10 mouse cellular contexts compared by ENCODE assay signal in the genomic region with DNA sequence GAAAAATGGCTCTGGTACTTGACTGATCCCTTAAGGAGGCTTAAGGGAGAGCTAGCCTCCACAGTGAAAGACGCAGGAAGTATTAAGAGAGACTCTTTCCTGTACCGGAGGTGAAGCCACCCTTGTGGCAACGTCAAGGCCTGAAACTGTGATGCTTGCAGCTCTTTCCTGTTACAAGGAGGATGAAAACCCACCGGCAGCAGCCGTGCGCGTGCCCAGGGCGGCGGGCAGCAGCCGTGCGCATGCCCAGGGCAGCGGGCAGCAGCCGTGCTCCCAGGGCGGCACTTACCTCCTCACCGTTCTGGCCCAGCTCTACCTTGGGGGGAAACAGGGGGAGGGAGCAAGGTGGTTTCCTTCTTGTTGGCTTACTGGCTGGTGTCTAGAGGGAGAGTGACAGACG. TPM values are rescaled to one million over a fixed set of nuclear protein-coding genes. Genes with fewer than 3 reads are reported as not detected.
DNase-seq lines count a peak whose midpoint lies in the region; ATAC-seq and TF ChIP-seq lines count a peak whose summit lies in the region.
"Had no signal": no experiment of that assay in that cellular context is flagged by ENCODE, and none has a peak within 500 bp of the region (broad histone marks: within the 10 kb centered on the region; RNA-seq: fewer than 3 reads in every experiment).

No protein-coding gene starts in this region.

- no peaks in the 10 kb centered on the region for H3K27me3 ChIP-seq in forebrain, embryonic 11.5 days (ENCODE audit: control insufficient read depth, insufficient read depth, low read length)
- no peaks in the 10 kb centered on the region for H3K27me3 ChIP-seq in forebrain, postnatal 0 days (ENCODE audit: insufficient read depth, low read length)
- no peaks in the 10 kb centered on the region for H3K27me3 ChIP-seq in forebrain, embryonic 14.5 days (replicated peaks; ENCODE audit: control insufficient read depth, insufficient read depth, low read length)
- H3K27me3 ChIP-seq in neural tube, embryonic 15.5 days (replicated peaks): peaks cover 4% of the 10 kb centered on the region; the same call in 1 of the 2 replicates

- H3K9ac ChIP-seq in forebrain, embryonic 11.5 days (ENCODE audit: low read length): peak overlapping the region; percentile 12; the same call in 1 of the 2 replicates
- H3K9ac ChIP-seq in forebrain, postnatal 0 days: no peak overlapping the region
- H3K9ac ChIP-seq in forebrain, embryonic 14.5 days (ENCODE audit: low read length): no peak overlapping the region
- 0 out of 2 replicates have a peak overlapping the region, but pooled peaks have one; percentile 17 for H3K9ac ChIP-seq in neural tube, embryonic 15.5 days (replicated peaks)

- H3K9me3 ChIP-seq in forebrain, embryonic 11.5 days (ENCODE audit: control insufficient read depth, low read length): no peaks in the 10 kb centered on the region
- no peaks in the 10 kb centered on the region for H3K9me3 ChIP-seq in forebrain, postnatal 0 days (ENCODE audit: low read length)
- H3K9me3 ChIP-seq in forebrain, embryonic 14.5 days (replicated peaks; ENCODE audit: control insufficient read depth, low read length): no peaks in the 10 kb centered on the region
- no peaks in the 10 kb centered on the region for H3K9me3 ChIP-seq in neural tube, embryonic 15.5 days (replicated peaks)

- no peak overlapping the region for H3K27ac ChIP-seq in forebrain, embryonic 11.5 days (ENCODE audit: low read depth, low read length)
- no peak overlapping the region for H3K27ac ChIP-seq in forebrain, postnatal 0 days (ENCODE audit: low read depth, low read length)
- H3K27ac ChIP-seq in forebrain, embryonic 14.5 days (ENCODE audit: low read depth, low read length): peak overlapping the region; percentile 48; the same call in 1 of the 2 replicates
- peak overlapping the region; percentile 45 for H3K27ac ChIP-seq in neural tube, embryonic 15.5 days (replicated peaks)

- WGBS in forebrain, embryonic 11.5 days: 78% methylated on average over 16 of the region's 16 CpGs
- WGBS in forebrain, postnatal 0 days: 76% methylated on average over 16 of the region's 16 CpGs
- WGBS in forebrain, embryonic 14.5 days: 70% methylated on average over 16 of the region's 16 CpGs
- 70% methylated on average over 16 of the region's 16 CpGs for WGBS in neural tube, embryonic 15.5 days

- H3K4me2 ChIP-seq in forebrain, embryonic 11.5 days (ENCODE audit: low read depth, low read length, severe bottlenecking): no peak overlapping the region
- H3K4me2 ChIP-seq in forebrain, postnatal 0 days (ENCODE audit: low read depth): no peak overlapping the region
- no peak overlapping the region for H3K4me2 ChIP-seq in forebrain, embryonic 14.5 days (ENCODE audit: low read length)
- peak overlapping the region; percentile 22; the same call in 1 of the 2 replicates for H3K4me2 ChIP-seq in neural tube, embryonic 15.5 days

- peaks cover 9% of the 10 kb centered on the region for H3K4me1 ChIP-seq in forebrain, embryonic 11.5 days (replicated peaks; ENCODE audit: control insufficient read depth, insufficient read depth, low read length)
- no peaks in the 10 kb centered on the region for H3K4me1 ChIP-seq in forebrain, postnatal 0 days (ENCODE audit: insufficient read depth)
- H3K4me1 ChIP-seq in forebrain, embryonic 14.5 days (ENCODE audit: control insufficient read depth, insufficient read depth, low read length): peaks cover 7% of the 10 kb centered on the region; the same call in 1 of the 2 replicates
- H3K4me1 ChIP-seq in neural tube, embryonic 15.5 days: peaks cover 15% of the 10 kb centered on the region; the same call in 1 of the 2 replicates

- H3K4me3 ChIP-seq in forebrain, embryonic 11.5 days (ENCODE audit: low read depth, low read length): no peak overlapping the region
- H3K4me3 ChIP-seq in forebrain, postnatal 0 days (ENCODE audit: low read depth, low read length): no peak overlapping the region
- H3K4me3 ChIP-seq in forebrain, embryonic 14.5 days (ENCODE audit: low read depth, low read length): no peak overlapping the region
- no peak overlapping the region for H3K4me3 ChIP-seq in neural tube, embryonic 15.5 days (replicated peaks)

- no peak for TF ChIP-seq CTCF in forebrain, postnatal 0 days (IDR thresholded peaks at IDR 0.05; ENCODE audit: low read depth)

- no peak for DNase-seq in forebrain, embryonic 11.5 days (ENCODE audit: low spot score)
- no peak for DNase-seq in forebrain, postnatal 0 days
- DNase-seq in kidney, postnatal 10 days: peak; percentile 42
- no peak for DNase-seq in kidney, postnatal 25 days
- no peak for DNase-seq in forebrain, embryonic 14.5 days (ENCODE audit: low spot score)
- no peak for DNase-seq in frontal cortex, adult 2 months (ENCODE audit: extremely low spot score in 1 of 2, low spot score in 1 of 2)
- no peak for DNase-seq in left cerebral cortex, adult 9 months (ENCODE audit: low spot score in 2 of 2)
- DNase-seq: left cerebral cortex, postnatal 4 days; right cerebral cortex, postnatal 25 days had no signal

- no peaks in the 10 kb centered on the region for H3K36me3 ChIP-seq in forebrain, embryonic 11.5 days (ENCODE audit: control insufficient read depth, insufficient read depth, low read length)
- H3K36me3 ChIP-seq in forebrain, postnatal 0 days (ENCODE audit: insufficient read depth): no peaks in the 10 kb centered on the region
- H3K36me3 ChIP-seq in forebrain, embryonic 14.5 days (ENCODE audit: control insufficient read depth, insufficient read depth, low read length): no peaks in the 10 kb centered on the region
- H3K36me3 ChIP-seq in neural tube, embryonic 15.5 days: no peaks in the 10 kb centered on the region

- no peak for ATAC-seq in forebrain, embryonic 11.5 days (replicated peaks; ENCODE audit: low FRiP score)
- ATAC-seq in forebrain, postnatal 0 days: no peak; the same call in 1 of the 2 replicates
- ATAC-seq in forebrain, embryonic 14.5 days: no peak
- ATAC-seq in neural tube, embryonic 15.5 days (ENCODE audit: low FRiP score): 0 out of 2 replicates have a peak, but pooled peaks have one; percentile 43

RNA-seq across cellular contexts. Expression of a gene that starts 28.9 kb away (rescaled TPM):
- 128 and 141 TPM in 2 replicates for polyA plus RNA-seq in forebrain, embryonic 11.5 days (2014; fragmentation: Nextera tagmentation; extraction: Ambion mirVana)
- 23.9 and 25.2 TPM in 2 replicates for total RNA-seq in forebrain, postnatal 0 days (2014; rRNA removed)
- 117 and 127 TPM in 2 replicates for polyA plus RNA-seq in forebrain, postnatal 0 days (2015; fragmentation: Nextera tagmentation; extraction: Ambion mirVana)
- 159 and 160 TPM in 2 replicates for polyA plus RNA-seq in forebrain, embryonic 14.5 days (2014; fragmentation: Nextera tagmentation; extraction: Ambion mirVana)
- polyA plus RNA-seq in neural tube, embryonic 15.5 days (2015; fragmentation: Nextera tagmentation; extraction: Ambion mirVana): 159 and 163 TPM in 2 replicates
- polyA plus RNA-seq in frontal cortex, adult 2 months (2012; rRNA removed): 41.2 and 41.7 TPM in 2 replicates

RNA-seq across cellular contexts. Expression of a gene that starts 46.3 kb away (rescaled TPM):
- polyA plus RNA-seq in forebrain, embryonic 11.5 days (2014; fragmentation: Nextera tagmentation; extraction: Ambion mirVana): 6.4 and 7.2 TPM in 2 replicates
- 5.9 and 8.0 TPM in 2 replicates for total RNA-seq in forebrain, postnatal 0 days (2014; rRNA removed)
- 7.5 and 7.9 TPM in 2 replicates for polyA plus RNA-seq in forebrain, postnatal 0 days (2015; fragmentation: Nextera tagmentation; extraction: Ambion mirVana)
- 3.3 and 4.4 TPM in 2 replicates for polyA plus RNA-seq in forebrain, embryonic 14.5 days (2014; fragmentation: Nextera tagmentation; extraction: Ambion mirVana)
- polyA plus RNA-seq in neural tube, embryonic 15.5 days (2015; fragmentation: Nextera tagmentation; extraction: Ambion mirVana): 8.1 and 29.8 TPM in 2 replicates
- 6.2 and 6.8 TPM in 2 replicates for polyA plus RNA-seq in frontal cortex, adult 2 months (2012; rRNA removed)

Comparison
In these comparisons a context has a peak if more than half of its experiments do, and no peak if none do; other contexts are left out.
1. H3K27ac ChIP-seq: peak in forebrain, embryonic 14.5 days (single experiment) and neural tube, embryonic 15.5 days (single experiment); none in forebrain, embryonic 11.5 days (single experiment) and forebrain, postnatal 0 days (single experiment).
2. H3K9ac ChIP-seq: peak in forebrain, embryonic 11.5 days (single experiment) and neural tube, embryonic 15.5 days (single experiment); none in forebrain, postnatal 0 days (single experiment) and forebrain, embryonic 14.5 days (single experiment).